Mouse (Mus musculus): ENCODE data around the gene B3gat3.

GRCm38 (mm10) chr19:8943047-8943446 is 22.9 kb downstream of the B3gat3 start:
- TF ChIP-seq CTCF (IDR thresholded peaks at IDR 0.05; ENCODE audit: low read depth) (no peak), EP300 (IDR thresholded peaks at IDR 0.05; ENCODE audit: low read depth) (no peak)

All from liver, postnatal 0 days (tissue).